19 mouse cellular contexts compared by ENCODE assay signal in genomic region chr9:101714805-101715204, GRCm38 (mm10).
"Had no signal": no experiment of that assay in that cellular context is flagged by ENCODE, and none has a peak within 500 bp of the region (broad histone marks: within the 10 kb centered on the region; RNA-seq: fewer than 3 reads in every experiment).

No protein-coding gene starts in this region.

- H3K9ac ChIP-seq: liver, embryonic 13.5 days; liver, embryonic 15.5 days; liver, postnatal 0 days; lung, embryonic 15.5 days; midbrain, embryonic 12.5 days; neural tube, embryonic 13.5 days; neural tube, embryonic 15.5 days had no signal

- H3K9me3 ChIP-seq: liver, embryonic 13.5 days; liver, embryonic 15.5 days; lung, embryonic 15.5 days; neural tube, embryonic 13.5 days; neural tube, embryonic 15.5 days had no signal

- H3K27me3 ChIP-seq: liver, embryonic 13.5 days; liver, embryonic 15.5 days; lung, embryonic 15.5 days; midbrain, embryonic 12.5 days; neural tube, embryonic 13.5 days; neural tube, embryonic 15.5 days had no signal

- DNase-seq: liver, embryonic 13.5 days; liver, postnatal 0 days; lung, adult 2 months; lung, postnatal 4 days; retina, postnatal 1 day; right cerebral cortex, adult 18-20 months; right cerebral cortex, postnatal 25 days; right cerebral cortex, postnatal 4 days; spleen, adult 18-20 months; thymus, adult 18-20 months; thymus, postnatal 14 days; thymus, postnatal 36 days had no signal

- ATAC-seq: liver, postnatal 0 days; lung, postnatal 0 days had no signal

- H3K4me3 ChIP-seq: liver, embryonic 13.5 days; liver, embryonic 15.5 days; lung, embryonic 15.5 days; midbrain, embryonic 12.5 days; myocyte; neural tube, embryonic 13.5 days; neural tube, embryonic 15.5 days had no signal

- H3K27ac ChIP-seq: liver, embryonic 13.5 days; liver, embryonic 15.5 days; lung, embryonic 15.5 days; midbrain, embryonic 12.5 days; neural tube, embryonic 13.5 days; neural tube, embryonic 15.5 days had no signal

- H3K4me1 ChIP-seq: liver, embryonic 13.5 days; liver, embryonic 15.5 days; lung, embryonic 15.5 days had no signal

- H3K36me3 ChIP-seq: liver, embryonic 13.5 days; liver, embryonic 15.5 days; lung, embryonic 15.5 days; midbrain, embryonic 12.5 days; neural tube, embryonic 13.5 days; neural tube, embryonic 15.5 days had no signal

- H3K4me2 ChIP-seq: liver, embryonic 13.5 days; liver, embryonic 15.5 days; lung, embryonic 15.5 days; midbrain, embryonic 12.5 days; neural tube, embryonic 13.5 days; neural tube, embryonic 15.5 days had no signal
